ENCODE assay signal across 8 mouse cellular contexts in the genomic region with DNA sequence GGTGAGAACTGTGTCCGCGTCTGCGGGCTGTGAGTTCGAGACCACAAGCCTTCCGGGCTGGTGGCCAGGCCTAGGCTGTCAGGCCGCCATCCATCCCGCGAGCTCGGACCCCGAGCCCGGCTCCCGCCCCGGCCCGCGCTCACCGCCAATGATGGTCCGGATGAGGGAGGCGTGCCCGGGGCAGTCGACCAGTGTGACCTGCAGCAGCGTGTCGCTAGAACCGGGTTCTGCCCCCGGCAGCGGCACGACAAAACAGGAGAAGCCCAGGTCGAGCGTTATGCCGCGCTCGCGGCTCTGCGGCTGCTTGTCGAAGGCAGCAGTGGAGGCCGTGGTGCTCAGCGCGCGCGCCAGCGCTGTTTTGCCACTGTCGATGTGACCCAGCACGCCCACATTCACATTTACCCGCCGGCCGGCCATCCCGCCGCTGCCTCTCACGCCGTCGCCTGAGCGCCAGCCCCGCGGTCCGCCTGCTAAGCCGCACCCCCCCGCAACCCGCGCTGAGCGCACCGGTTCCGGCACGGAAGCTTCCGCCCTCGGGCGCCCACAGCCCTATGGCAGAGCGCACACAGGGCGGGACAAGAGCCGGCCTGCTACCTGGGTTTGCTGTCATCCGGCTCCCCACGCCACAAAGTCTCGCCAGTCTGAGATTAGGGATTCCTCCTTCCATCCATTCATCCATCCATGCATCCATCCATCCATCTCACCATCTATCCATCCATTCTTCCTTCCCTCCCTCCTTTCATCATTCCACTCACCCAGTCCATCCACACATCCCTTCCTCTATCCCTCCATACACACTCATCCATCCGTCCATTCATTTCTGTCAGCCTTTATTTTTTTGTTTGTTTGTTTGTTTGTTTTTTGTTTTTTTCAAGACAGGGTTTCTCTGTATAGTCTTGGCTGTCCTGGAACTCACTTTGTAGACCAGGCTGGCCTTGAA. TPM values are rescaled to one million over a fixed set of nuclear protein-coding genes. Genes with fewer than 3 reads are reported as not detected.
DNase-seq lines count a peak whose midpoint lies in the region; ATAC-seq and TF ChIP-seq lines count a peak whose summit lies in the region.

A gene (minus strand): TSS at position 477 of the 940 bp plus-strand sequence.

- no peak for TF ChIP-seq RAD21 in CH12.LX (IDR thresholded peaks at IDR 0.05; ENCODE audit: low read depth, low read length)

- peak within 1 kb of the TSS; percentile 76 for H3K9ac ChIP-seq in CH12.LX (ENCODE audit: insufficient read depth, low read depth)
- H3K9ac ChIP-seq in forebrain, embryonic 12.5 days = peak within 1 kb of the TSS; percentile 90
- H3K9ac ChIP-seq in heart, embryonic 16.5 days (ENCODE audit: low read length) = peak within 1 kb of the TSS; percentile 97
- H3K9ac ChIP-seq in liver, embryonic 14.5 days (replicated peaks) = peak within 1 kb of the TSS; percentile 84
- peak within 1 kb of the TSS; percentile 70 for H3K9ac ChIP-seq in stomach, embryonic 15.5 days

- peaks cover 7 to 35% of the 10 kb centered on the region in 2 experiments; a peak in 3 of 4 replicates for H3K4me1 ChIP-seq in CH12.LX (ENCODE audit: control insufficient read depth in 1 of 2, insufficient read depth in 2 of 2)
- H3K4me1 ChIP-seq in forebrain, embryonic 12.5 days = peaks cover 19% of the 10 kb centered on the region
- H3K4me1 ChIP-seq in heart, embryonic 16.5 days (ENCODE audit: control insufficient read depth, insufficient read depth, low read length) = peaks cover 6% of the 10 kb centered on the region; the same call in 1 of the 2 replicates
- peaks cover 0 to 12% of the 10 kb centered on the region in 2 experiments; a peak in 2 of 4 replicates for H3K4me1 ChIP-seq in liver, embryonic 14.5 days (replicated peaks; ENCODE audit: control insufficient read depth in 2 of 2, insufficient read depth in 2 of 2, low read length in 1 of 2)
- H3K4me1 ChIP-seq in stomach, embryonic 15.5 days = peaks cover 14% of the 10 kb centered on the region; the same call in 1 of the 2 replicates

- H3K4me2 ChIP-seq in CH12.LX (ENCODE audit: insufficient read depth, low read depth, poor library complexity, severe bottlenecking) = peak within 1 kb of the TSS; percentile 68
- peak within 1 kb of the TSS; percentile 83 for H3K4me2 ChIP-seq in forebrain, embryonic 12.5 days
- peak within 1 kb of the TSS; percentile 92 for H3K4me2 ChIP-seq in heart, embryonic 16.5 days (ENCODE audit: low read depth, low read length)
- H3K4me2 ChIP-seq in liver, embryonic 14.5 days (ENCODE audit: low read depth) = peak within 1 kb of the TSS; percentile 91
- peak within 1 kb of the TSS; percentile 85 for H3K4me2 ChIP-seq in stomach, embryonic 15.5 days

- 1% methylated on average over 72 of the region's 72 CpGs for WGBS in forebrain, embryonic 12.5 days
- WGBS in heart, embryonic 16.5 days = 1% methylated on average over 72 of the region's 72 CpGs
- under 1% methylated on average over 68 of the region's 72 CpGs for WGBS in liver, embryonic 14.5 days (ENCODE audit: insufficient replicate concordance)
- WGBS in stomach, embryonic 15.5 days = under 1% methylated on average over 71 of the region's 72 CpGs

- no peaks in the 10 kb centered on the region for H3K27me3 ChIP-seq in CH12.LX (replicated peaks)
- H3K27me3 ChIP-seq in forebrain, embryonic 12.5 days = peaks cover 36% of the 10 kb centered on the region
- no peaks in the 10 kb centered on the region for H3K27me3 ChIP-seq in heart, embryonic 16.5 days (ENCODE audit: control insufficient read depth, insufficient read depth, low read length)
- H3K27me3 ChIP-seq in liver, embryonic 14.5 days (ENCODE audit: control insufficient read depth, insufficient read depth, low read length) = no peaks in the 10 kb centered on the region
- no peaks in the 10 kb centered on the region for H3K27me3 ChIP-seq in stomach, embryonic 15.5 days (replicated peaks)

- peaks cover 0 to 23% of the 10 kb centered on the region in 2 experiments for H3K36me3 ChIP-seq in CH12.LX (replicated peaks in 1 of 2; ENCODE audit: control insufficient read depth in 1 of 2, insufficient read depth in 1 of 2, low read length in 1 of 2)
- no peaks in the 10 kb centered on the region for H3K36me3 ChIP-seq in forebrain, embryonic 12.5 days (replicated peaks)
- H3K36me3 ChIP-seq in heart, embryonic 16.5 days (ENCODE audit: control insufficient read depth, insufficient read depth) = no peaks in the 10 kb centered on the region
- no peaks in the 10 kb centered on the region for H3K36me3 ChIP-seq in liver, embryonic 14.5 days (replicated peaks; ENCODE audit: control insufficient read depth, insufficient read depth, low read depth)
- H3K36me3 ChIP-seq in stomach, embryonic 15.5 days = no peaks in the 10 kb centered on the region

- H3K27ac ChIP-seq in CH12.LX (ENCODE audit: insufficient read depth, low read depth) = peak within 1 kb of the TSS; percentile 60
- peak within 1 kb of the TSS; percentile 68 for H3K27ac ChIP-seq in forebrain, embryonic 12.5 days
- no peak within 1 kb of the TSS for H3K27ac ChIP-seq in heart, embryonic 16.5 days (ENCODE audit: low read length)
- peak within 1 kb of the TSS; percentile 19 for H3K27ac ChIP-seq in liver, embryonic 14.5 days
- peak within 1 kb of the TSS; percentile 63 for H3K27ac ChIP-seq in stomach, embryonic 15.5 days

- peak within 1 kb of the TSS; percentile 89 to 95 (median 89) for H3K4me3 ChIP-seq in CH12.LX (replicated peaks in 1 of 3; ENCODE audit: low read depth in 2 of 3, low read length in 2 of 3, poor library complexity in 1 of 3)
- peak within 1 kb of the TSS; percentile 85 for H3K4me3 ChIP-seq in forebrain, embryonic 12.5 days (replicated peaks)
- H3K4me3 ChIP-seq in heart, embryonic 16.5 days (ENCODE audit: low read length) = peak within 1 kb of the TSS; percentile 95
- H3K4me3 ChIP-seq in liver, embryonic 14.5 days (ENCODE audit: insufficient read depth in 1 of 2, low read depth in 2 of 2, low read length in 2 of 2) = peak within 1 kb of the TSS; percentile 84 to 89
- H3K4me3 ChIP-seq in stomach, embryonic 15.5 days (replicated peaks) = peak within 1 kb of the TSS; percentile 82

- TF ChIP-seq POLR2A in CH12.LX (IDR thresholded peaks at IDR 0.05; ENCODE audit: low read depth, low read length) = peak; percentile 87

- H3K79me2 ChIP-seq in CH12.LX (replicated peaks; ENCODE audit: control insufficient read depth, extremely low read depth, insufficient read depth, poor library complexity, severe bottlenecking) = peaks cover 4% of the 10 kb centered on the region

- no peak for TF ChIP-seq CTCF in CH12.LX (conservative IDR thresholded peaks at IDR 0.05 in 1 of 2, IDR thresholded peaks at IDR 0.05 in 1 of 2; ENCODE audit: low read depth in 2 of 2, low read length in 2 of 2)
- TF ChIP-seq CTCF in liver, embryonic 14.5 days (IDR thresholded peaks at IDR 0.05; ENCODE audit: low read depth) = no peak

- in situ Hi-C loops in CH12.LX (cut with MboI; ENCODE audit: low pct_ligation_motif_present, low pct_unique_long_range_greater_than_20kb, low sequenced_read_pairs) = no loop called here

- DNase-seq in CH12.LX (ENCODE audit: extremely low read depth) = peak; percentile 79
- peak; percentile 68 for DNase-seq in c-Kit-positive CD71-positive TER-119-negative erythroid progenitor cells, embryonic 14.5 days (ENCODE audit: low read depth)
- DNase-seq in kidney, postnatal 36 days = peak; percentile 76 to 88
- DNase-seq in liver, embryonic 14.5 days (ENCODE audit: low read depth in 3 of 3, low spot score in 3 of 3) = peak; percentile 54 to 59 (median 59)
- DNase-seq in neural tube, embryonic 10.5 days (ENCODE audit: extremely low spot score, low spot score) = peak; percentile 81

- dilution Hi-C loops in CH12.LX (cut with MboI; ENCODE audit: extremely low pct_ligation_motif_present, extremely low pct_unique_long_range_greater_than_20kb, low sequenced_read_pairs) = no loop called here

- peak; percentile 93 for ATAC-seq in forebrain, embryonic 12.5 days (ENCODE audit: low FRiP score)
- peak; percentile 68 for ATAC-seq in heart, embryonic 16.5 days (replicated peaks; ENCODE audit: extremely low read depth, insufficient read depth, low FRiP score)
- ATAC-seq in liver, embryonic 14.5 days (ENCODE audit: insufficient read depth) = peak; percentile 89
- ATAC-seq in stomach, embryonic 15.5 days (ENCODE audit: insufficient read depth, low FRiP score, low read depth) = peak; percentile 86

- no peaks in the 10 kb centered on the region for H3K9me3 ChIP-seq in CH12.LX (replicated peaks; ENCODE audit: low read length)
- no peaks in the 10 kb centered on the region for H3K9me3 ChIP-seq in forebrain, embryonic 12.5 days
- no peaks in the 10 kb centered on the region for H3K9me3 ChIP-seq in heart, embryonic 16.5 days (replicated peaks; ENCODE audit: control insufficient read depth, low read length)
- no peaks in the 10 kb centered on the region for H3K9me3 ChIP-seq in liver, embryonic 14.5 days (ENCODE audit: control insufficient read depth, low read length)
- no peaks in the 10 kb centered on the region for H3K9me3 ChIP-seq in stomach, embryonic 15.5 days

- TF ChIP-seq EP300 in CH12.LX (IDR thresholded peaks at IDR 0.05; ENCODE audit: low read length) = no peak
- TF ChIP-seq EP300 in liver, embryonic 14.5 days (IDR thresholded peaks at IDR 0.05; ENCODE audit: low read depth) = no peak

TF ChIP-seq in CH12.LX, 34 proteins besides CTCF, POLR2A, EP300 and RAD21 (continues in another document):
- TF ChIP-seq CHD2 (IDR thresholded peaks at IDR 0.05; ENCODE audit: low read length) = no peak
- peak; percentile 79; the same call in 1 of the 2 replicates for TF ChIP-seq MAX (IDR thresholded peaks at IDR 0.05; ENCODE audit: low read length)
- TF ChIP-seq ELF1 (IDR thresholded peaks at IDR 0.05; ENCODE audit: low read depth, low read length) = peak; percentile 83
- no peak for TF ChIP-seq MAFK (IDR thresholded peaks at IDR 0.05; ENCODE audit: insufficient replicate concordance, low read length)
- no peak for TF ChIP-seq USF1 (IDR thresholded peaks at IDR 0.05; ENCODE audit: low read depth, low read length)
- peak; percentile 56; the same call in 1 of the 2 replicates for TF ChIP-seq MEF2A (IDR thresholded peaks at IDR 0.05; ENCODE audit: borderline replicate concordance, low read depth, low read length)
- TF ChIP-seq IRF4 (IDR thresholded peaks at IDR 0.05; ENCODE audit: low read depth, low read length) = peak; percentile 76
- no peak for TF ChIP-seq MAZ (IDR thresholded peaks at IDR 0.05; ENCODE audit: low read depth, low read length)
- peak; percentile 97 for TF ChIP-seq TCF12 (IDR thresholded peaks at IDR 0.05; ENCODE audit: low read depth, low read length)
- TF ChIP-seq SIN3A (IDR thresholded peaks at IDR 0.05; ENCODE audit: low read length) = peak; percentile 64

RNA-seq across cellular contexts. Expression of the gene that starts here (rescaled TPM):
- total RNA-seq in CH12.LX (2012; rRNA removed) (32.1 and 32.8 TPM in 2 replicates), CH12.LX (2014; rRNA removed) (25.7 and 26.2 TPM in 2 replicates)
- 48.8 and 53.5 TPM in 2 replicates for polyA plus RNA-seq in CH12.LX (2012; ENCODE audit: insufficient read length, low read depth)
- polyA plus RNA-seq in forebrain, embryonic 12.5 days (2016; fragmentation: Nextera tagmentation; extraction: Ambion mirVana) = 33.7 and 34.7 TPM in 2 replicates
- polyA plus RNA-seq in heart, embryonic 16.5 days (2015; fragmentation: Nextera tagmentation; extraction: Ambion mirVana) = 17.7 and 19.8 TPM in 2 replicates
- polyA plus RNA-seq in liver, embryonic 14.5 days (2012; rRNA removed) = 9.1 and 9.7 TPM in 2 replicates
- 14.3 and 16.3 TPM in 2 replicates for polyA plus RNA-seq in liver, embryonic 14.5 days (2014; fragmentation: Nextera tagmentation; extraction: Ambion mirVana)
- polyA plus RNA-seq in stomach, embryonic 15.5 days (2015; fragmentation: Nextera tagmentation; extraction: Ambion mirVana) = 35.5 and 36.5 TPM in 2 replicates
